Mouse (Mus musculus): ENCODE results near the gene Dyrk1b.
"Not testable (repeated sequence)": the region's sequence is repeated elsewhere in the genome, so short reads cannot be mapped to it uniquely, and the experiment has no call there.

Gene Dyrk1b

DNA sequence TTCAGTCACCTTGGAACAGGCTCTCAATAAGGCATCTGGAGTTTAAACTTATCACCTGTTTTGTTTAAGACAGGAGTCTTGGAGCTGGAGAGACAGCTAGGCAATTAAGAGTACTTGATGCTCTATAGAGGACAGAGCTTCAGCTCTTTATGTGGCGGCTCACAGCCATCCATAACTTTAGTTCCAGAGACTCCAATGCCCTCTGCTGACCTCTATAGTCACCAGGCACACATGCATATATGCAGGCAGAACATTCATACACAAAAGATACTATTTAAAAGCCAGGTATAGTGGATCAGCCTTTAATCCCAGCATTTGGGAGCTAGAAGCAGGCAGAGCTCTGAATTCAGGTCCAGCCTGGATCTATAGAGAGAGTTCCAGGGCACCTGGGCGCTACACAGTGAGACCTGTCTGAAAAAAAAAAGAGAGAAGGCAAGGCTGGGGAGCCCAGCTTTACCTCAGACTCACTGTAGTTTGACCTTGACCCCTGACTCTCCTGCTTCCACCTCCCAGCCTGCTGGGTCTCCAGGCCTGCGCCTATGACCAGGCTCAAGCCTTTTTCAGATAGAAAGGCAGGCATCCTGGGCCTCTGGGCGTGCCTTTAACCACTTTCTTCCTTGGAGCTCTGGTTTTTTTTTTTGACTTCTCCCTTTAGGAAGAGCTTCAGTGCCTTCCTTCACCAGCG is 16.3 kb downstream of the Dyrk1b start:
- DNase-seq = no peak

- no peak for DNase-seq
These were observed 17.3 kb downstream of the Dyrk1b start for GRCm38 (mm10) chr7:28196528-28196927.

DNA sequence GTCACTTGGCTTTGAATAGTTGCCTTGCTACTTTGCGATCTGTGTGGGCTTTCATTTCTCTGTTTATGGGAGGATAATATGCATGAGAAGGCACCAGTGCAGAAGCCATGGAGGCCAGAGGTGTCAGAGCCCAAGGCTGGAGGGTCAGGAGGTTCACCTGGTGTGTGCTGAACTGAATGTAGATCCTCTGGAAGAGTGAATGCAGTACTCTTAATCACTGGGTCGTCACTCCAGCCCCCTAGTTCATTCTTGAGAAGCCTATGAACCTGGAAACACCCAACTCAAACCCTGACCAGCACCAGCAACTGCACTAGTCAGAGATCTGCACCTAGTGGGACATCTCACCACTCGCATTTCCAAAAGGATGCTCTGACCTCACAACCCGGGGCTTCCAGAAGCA is 19.8 kb downstream of the Dyrk1b start:
- no peak for DNase-seq

- no peak for DNase-seq
These were observed 24.2 kb downstream of the Dyrk1b start for GRCm38 (mm10) chr7:28203207-28204108.

- peak in 1 of 2 experiments; percentile 38 for DNase-seq
These were observed 26.9 kb downstream of the Dyrk1b start for GRCm38 (mm10) chr7:28206044-28206600.

DNA sequence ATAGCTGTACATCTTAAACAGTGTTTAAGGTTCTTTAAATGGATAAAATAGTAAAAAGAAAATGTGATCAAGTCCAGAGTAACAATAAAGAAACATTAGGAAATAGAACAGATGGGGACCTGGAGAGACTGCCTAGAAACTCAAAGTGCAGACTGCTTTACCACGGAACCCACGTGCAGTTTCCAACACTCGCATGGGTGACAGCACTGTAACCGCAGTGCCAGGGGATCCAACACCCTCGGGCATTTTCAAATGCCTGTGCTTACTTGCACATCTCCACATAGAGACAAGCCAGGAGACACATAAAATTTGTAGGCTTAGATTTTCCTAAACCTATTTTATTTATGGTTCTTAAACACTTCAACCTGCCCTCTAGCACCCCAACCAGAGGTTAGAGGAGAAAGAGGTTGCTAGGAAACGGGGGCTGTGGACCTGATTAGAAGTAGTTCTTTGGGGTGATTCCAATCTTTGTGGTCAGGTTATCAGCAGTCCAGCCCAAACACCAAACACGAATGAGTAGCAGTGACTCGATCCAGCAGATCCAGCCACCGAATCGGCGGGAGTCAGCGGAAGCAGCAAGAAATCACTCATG is 29.2 kb downstream of the Dyrk1b start:
- no peak for DNase-seq

- DNase-seq = peak; percentile 56 to 77
These were observed 29.8 kb downstream of the Dyrk1b start for GRCm38 (mm10) chr7:28208988-28209508.

DNA sequence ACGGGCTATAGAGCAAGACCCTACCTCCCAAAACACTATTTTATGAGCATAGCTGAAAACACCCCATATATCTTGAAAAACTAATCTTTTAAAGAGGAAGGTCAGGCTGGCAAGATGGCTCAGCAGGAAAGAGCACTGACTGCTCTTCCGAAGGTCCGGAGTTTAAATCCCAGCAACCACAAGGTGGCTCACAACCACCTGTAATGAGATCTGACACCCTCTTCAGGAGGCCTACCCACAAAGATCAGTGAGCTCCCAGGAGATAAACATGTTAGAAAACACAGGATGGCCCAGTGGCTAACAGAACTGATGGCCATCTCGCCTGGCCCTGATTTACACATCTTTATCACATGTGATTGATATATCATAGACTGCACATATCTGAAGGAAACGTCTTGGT is 31.5 kb downstream of the Dyrk1b start:
- no peak for DNase-seq

DNA sequence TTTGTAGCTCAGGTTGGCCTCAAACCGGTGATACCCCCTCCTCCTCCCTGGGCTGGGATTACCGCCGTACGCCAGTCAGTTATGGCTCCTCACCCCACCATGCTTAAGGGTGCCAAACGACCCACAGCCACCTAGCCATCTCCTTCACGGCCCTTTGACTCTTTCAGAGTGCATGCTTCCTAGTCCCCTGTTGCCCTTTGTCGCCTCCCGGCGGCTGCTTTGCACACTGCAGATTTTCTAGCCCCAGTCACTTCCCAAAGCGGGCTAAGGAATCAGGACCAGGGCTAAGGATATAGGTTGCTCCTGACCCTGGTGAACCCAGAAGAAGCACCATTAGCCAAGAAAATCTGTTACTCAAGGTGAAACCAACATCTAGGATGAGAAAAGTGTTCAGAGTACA is 34.9 kb downstream of the Dyrk1b start:
- DNase-seq = peak; percentile 51 to 76

GRCm38 (mm10) chr7:28215950-28216349 is 36.7 kb downstream of the Dyrk1b start:
- DNase-seq = not testable (repeated sequence)

DNA sequence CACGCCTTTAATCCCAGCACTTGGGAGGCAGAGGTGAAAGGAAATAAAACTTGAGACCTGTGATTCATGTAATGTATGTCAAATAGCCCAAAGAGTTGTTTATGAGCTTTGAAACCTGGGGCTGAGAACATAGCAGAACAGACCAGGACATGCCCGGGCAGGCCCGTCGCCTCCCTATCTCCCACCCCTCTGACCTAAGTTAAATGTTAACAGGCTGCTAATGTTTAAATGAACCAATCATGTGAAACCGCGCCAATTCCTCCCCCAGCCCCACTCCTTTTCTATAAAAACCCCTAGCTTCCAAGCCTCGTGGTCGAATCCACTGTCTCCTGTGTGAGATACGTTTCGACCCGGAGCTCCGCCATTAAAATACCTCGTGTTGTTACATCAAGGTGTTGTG is 38.5 kb downstream of the Dyrk1b start:
- DNase-seq = not testable (repeated sequence)

- DNase-seq = not testable (repeated sequence)
These were observed 39.9 kb downstream of the Dyrk1b start for GRCm38 (mm10) chr7:28218951-28219740.

GRCm38 (mm10) chr7:28226836-28227235 is 47.6 kb downstream of the Dyrk1b start:
- DNase-seq = not testable (repeated sequence)

- DNase-seq = not testable (repeated sequence)
These were observed 48.2 kb downstream of the Dyrk1b start for GRCm38 (mm10) chr7:28227421-28227820.
